8 mouse cellular contexts compared by ENCODE assay signal in the genomic region with DNA sequence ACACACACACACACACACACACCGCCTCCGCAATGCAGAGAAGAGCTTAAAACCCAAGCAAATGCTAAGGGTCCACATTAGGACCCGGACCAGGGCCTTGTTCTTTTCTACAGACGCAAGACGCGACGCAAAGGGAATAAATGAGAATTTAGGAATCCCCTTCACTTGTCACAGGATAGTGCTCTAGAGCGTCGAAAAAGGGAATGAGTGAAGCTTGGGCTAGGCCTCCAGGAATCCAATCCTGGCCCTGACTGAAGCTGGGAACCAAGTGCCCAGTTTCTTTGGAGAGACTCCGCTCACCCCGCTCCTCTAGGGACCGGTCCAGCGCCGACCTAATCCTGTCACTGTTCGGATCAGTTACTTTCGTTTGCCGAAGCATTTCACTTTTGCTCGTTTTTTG.
DNase-seq lines count a peak whose midpoint lies in the region; ATAC-seq and TF ChIP-seq lines count a peak whose summit lies in the region.

No protein-coding gene starts in this region.

- no peaks in the 10 kb centered on the region for H3K36me3 ChIP-seq in lung, embryonic 16.5 days (ENCODE audit: control insufficient read depth, insufficient read depth, low read length)
- H3K36me3 ChIP-seq in limb, embryonic 10.5 days = no peaks in the 10 kb centered on the region

- TF ChIP-seq CTCF in lung, adult 2 months (IDR thresholded peaks at IDR 0.05; ENCODE audit: insufficient read depth, low read length) = no peak

- WGBS in lung, embryonic 16.5 days = 22% methylated on average over 18 of the region's 18 CpGs
- 36% methylated on average over 18 of the region's 18 CpGs for WGBS in lung, adult 2 months
- 22% methylated on average over 18 of the region's 18 CpGs for WGBS in limb, embryonic 10.5 days

- no peak for TF ChIP-seq POLR2A in lung, adult 2 months (IDR thresholded peaks at IDR 0.05; ENCODE audit: borderline replicate concordance, extremely low read depth, low read depth, low read length)

- H3K9me3 ChIP-seq in lung, embryonic 16.5 days (ENCODE audit: control insufficient read depth, low read length) = no peaks in the 10 kb centered on the region
- H3K9me3 ChIP-seq in limb, embryonic 10.5 days (replicated peaks) = no peaks in the 10 kb centered on the region

- ATAC-seq in lung, embryonic 16.5 days (ENCODE audit: low read depth) = no peak
- no peak for ATAC-seq in frontal cortex, adult (ENCODE audit: low TSS enrichment)

- H3K9ac ChIP-seq in lung, embryonic 16.5 days (ENCODE audit: low read length) = no peak overlapping the region

- H3K4me2 ChIP-seq in lung, embryonic 16.5 days (ENCODE audit: low read depth, low read length) = peak overlapping the region; percentile 33

- no peak overlapping the region for H3K27ac ChIP-seq in lung, embryonic 16.5 days (ENCODE audit: low read length)
- H3K27ac ChIP-seq in limb, embryonic 10.5 days = no peak overlapping the region

- H3K4me3 ChIP-seq in lung, embryonic 16.5 days (ENCODE audit: low read length) = no peak overlapping the region; the same call in 1 of the 2 replicates
- H3K4me3 ChIP-seq in lung, adult 2 months (replicated peaks; ENCODE audit: extremely low read depth, low read depth, low read length) = no peak overlapping the region
- peak overlapping the region; percentile 22 for H3K4me3 ChIP-seq in limb, embryonic 10.5 days

- DNase-seq in embryo, embryonic 11 days = peak; percentile 22
- DNase-seq in embryo, embryonic 10 days (ENCODE audit: low spot score) = no peak
- no peak for DNase-seq in lung, adult 2 months
- no peak for DNase-seq in limb, embryonic 10.5 days (ENCODE audit: low spot score)
- DNase-seq in retina, postnatal 1 day = peak; percentile 39
- no peak for DNase-seq in adrenal gland, postnatal 36 days

- H3K4me1 ChIP-seq in lung, embryonic 16.5 days (replicated peaks; ENCODE audit: control insufficient read depth, insufficient read depth, low read length) = no peaks in the 10 kb centered on the region
- H3K4me1 ChIP-seq in lung, adult 2 months (ENCODE audit: control insufficient read depth, insufficient read depth, low read length) = no peaks in the 10 kb centered on the region
- H3K4me1 ChIP-seq in limb, embryonic 10.5 days = peaks cover 14% of the 10 kb centered on the region; the same call in 1 of the 2 replicates

- H3K27me3 ChIP-seq in lung, embryonic 16.5 days (ENCODE audit: control insufficient read depth, insufficient read depth, low read depth, low read length) = peaks cover 40% of the 10 kb centered on the region
- H3K27me3 ChIP-seq in limb, embryonic 10.5 days (ENCODE audit: low read depth, poor library complexity, severe bottlenecking) = peaks cover 75% of the 10 kb centered on the region

Comparison
In these comparisons a context has a peak if more than half of its experiments do, and no peak if none do; other contexts are left out.
1. DNase-seq: peak in embryo, embryonic 11 days (single experiment) and retina, postnatal 1 day (single experiment); none in embryo, embryonic 10 days (single experiment), lung, adult 2 months (single experiment), limb, embryonic 10.5 days (single experiment) and adrenal gland, postnatal 36 days (0 of 2).